Mouse (Mus musculus): ENCODE results near the gene Fcho2.

Gene Fcho2

GRCm38 (mm10) chr13:98710655-98711054 lies 104.6 kb downstream of the Fcho2 start:
- DNase-seq (ENCODE audit: low spot score in 2 of 2), result no peak

- no peak for DNase-seq (ENCODE audit: low spot score in 2 of 2)
Observed at GRCm38 (mm10) chr13:98710236-98710635, 105.0 kb downstream of the Fcho2 start.

- DNase-seq (ENCODE audit: low spot score in 2 of 2), result no peak
Observed at GRCm38 (mm10) chr13:98705501-98705900, 109.7 kb downstream of the Fcho2 start.

GRCm38 (mm10) chr13:98703786-98704185 lies 111.5 kb downstream of the Fcho2 start:
- DNase-seq (ENCODE audit: low spot score in 2 of 2), result no peak

- DNase-seq (ENCODE audit: low spot score in 2 of 2), result no peak
Observed at GRCm38 (mm10) chr13:98702361-98702760, 112.9 kb downstream of the Fcho2 start.

- DNase-seq (ENCODE audit: low spot score in 2 of 2), result no peak
Observed at GRCm38 (mm10) chr13:98701309-98701675, 114.0 kb downstream of the Fcho2 start.

GRCm38 (mm10) chr13:98700661-98701308 lies 114.5 kb downstream of the Fcho2 start:
- no peak for DNase-seq (ENCODE audit: low spot score in 2 of 2)

- DNase-seq (ENCODE audit: low spot score in 2 of 2), result no peak
Observed at GRCm38 (mm10) chr13:98699982-98700540, 115.2 kb downstream of the Fcho2 start.

GRCm38 (mm10) chr13:98699051-98699744 lies 116.1 kb downstream of the Fcho2 start:
- no peak for DNase-seq (ENCODE audit: low spot score in 2 of 2)

- no peak for DNase-seq (ENCODE audit: low spot score in 2 of 2)
Observed at GRCm38 (mm10) chr13:98696716-98697115, 118.5 kb downstream of the Fcho2 start.

GRCm38 (mm10) chr13:98695546-98695945 lies 119.7 kb downstream of the Fcho2 start:
- no peak for DNase-seq (ENCODE audit: low spot score in 2 of 2)

GRCm38 (mm10) chr13:98694773-98695314 lies 120.4 kb downstream of the Fcho2 start, which contains the start of gene Tmem171:
Tmem171 (minus strand) TSS chr13:98694834.
- no peak for DNase-seq (ENCODE audit: low spot score in 2 of 2)

GRCm38 (mm10) chr13:98693316-98693715 lies 121.9 kb downstream of the Fcho2 start:
- DNase-seq (ENCODE audit: low spot score in 2 of 2), result no peak

- no peak for DNase-seq (ENCODE audit: low spot score in 2 of 2)
Observed at GRCm38 (mm10) chr13:98691956-98692515, 123.2 kb downstream of the Fcho2 start.

GRCm38 (mm10) chr13:98690886-98691285 lies 124.4 kb downstream of the Fcho2 start:
- DNase-seq (ENCODE audit: low spot score in 2 of 2), result no peak

GRCm38 (mm10) chr13:98689605-98690290 lies 125.5 kb downstream of the Fcho2 start:
- DNase-seq (ENCODE audit: low spot score in 2 of 2), result no peak

GRCm38 (mm10) chr13:98687931-98688330 lies 127.3 kb downstream of the Fcho2 start:
- DNase-seq (ENCODE audit: low spot score in 2 of 2), result no peak

- DNase-seq (ENCODE audit: low spot score in 2 of 2), result no peak
Observed at GRCm38 (mm10) chr13:98684144-98684900, 130.9 kb downstream of the Fcho2 start.

GRCm38 (mm10) chr13:98683412-98683811 lies 131.8 kb downstream of the Fcho2 start:
- no peak for DNase-seq (ENCODE audit: low spot score in 2 of 2)

GRCm38 (mm10) chr13:98680470-98681060 lies 134.7 kb downstream of the Fcho2 start:
- no peak for DNase-seq (ENCODE audit: low spot score in 2 of 2)

- DNase-seq (ENCODE audit: low spot score in 2 of 2), result no peak
Observed at GRCm38 (mm10) chr13:98679631-98680041, 135.6 kb downstream of the Fcho2 start.
